Mouse (Mus musculus): ENCODE results near the gene Fibcd1.

The Fibcd1 gene

GRCm38 (mm10) chr2:31767104-31767503, 78.7 kb downstream of the Fibcd1 start:
- no peak for DNase-seq (ENCODE audit: low read depth)

All from induced T-regulatory cell, adult 2 months (primary cell).